Mouse (Mus musculus): ENCODE measurements around the gene Fam185a. TPM values are rescaled to one million over a fixed set of nuclear protein-coding genes. Genes with fewer than 3 reads are reported as not detected.
A peak's percentile ranks its signal among the peaks of the same experiment; 100 is the strongest.

Gene Fam185a
- polyA plus RNA-seq, 1 experiment from 2014 or later = 8.9 TPM

DNA sequence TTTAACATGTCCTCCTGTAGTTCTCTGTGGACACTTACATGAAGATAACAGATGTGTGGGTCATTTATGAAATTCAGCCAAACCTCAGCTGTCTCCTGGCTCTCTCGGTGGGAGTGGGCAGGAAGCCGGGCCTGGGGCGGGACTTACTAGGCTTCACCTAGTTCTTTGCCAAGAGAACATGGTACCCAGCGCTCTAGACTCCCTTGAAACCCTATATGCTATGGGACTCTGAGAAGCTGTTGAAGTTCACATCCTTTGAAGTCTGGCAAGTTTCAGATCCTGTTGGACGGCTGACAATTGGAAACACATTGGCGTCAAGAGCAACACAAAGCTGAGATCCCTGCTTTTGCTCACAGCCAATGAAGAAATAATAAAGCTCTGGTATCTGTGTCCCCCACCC is 71.6 kb downstream of the Fam185a start:
- no peak overlapping the region for H3K4me3 ChIP-seq (ENCODE audit: low read length)
- H3K9me3 ChIP-seq (ENCODE audit: control insufficient read depth, low read length) = no peaks in the 10 kb centered on the region
- ATAC-seq = peak; percentile 52; the same call in 1 of the 2 replicates
- peak overlapping the region; percentile 15; the same call in 1 of the 2 replicates for H3K27ac ChIP-seq (ENCODE audit: low read length)
- H3K4me2 ChIP-seq (ENCODE audit: low read depth, low read length) = no peak overlapping the region
- no peaks in the 10 kb centered on the region for H3K27me3 ChIP-seq (replicated peaks; ENCODE audit: control insufficient read depth, insufficient read depth, low read length)
- no peaks in the 10 kb centered on the region for H3K36me3 ChIP-seq (ENCODE audit: control insufficient read depth, insufficient read depth, low read length)
- WGBS = 66% methylated on average over 6 of the region's 6 CpGs
- H3K4me1 ChIP-seq (ENCODE audit: control insufficient read depth, insufficient read depth, low read length) = 0 out of 2 replicates have a peak, but pooled peaks cover 5% of the 10 kb centered on the region
- H3K9ac ChIP-seq (ENCODE audit: low read depth, low read length) = no peak overlapping the region

DNA sequence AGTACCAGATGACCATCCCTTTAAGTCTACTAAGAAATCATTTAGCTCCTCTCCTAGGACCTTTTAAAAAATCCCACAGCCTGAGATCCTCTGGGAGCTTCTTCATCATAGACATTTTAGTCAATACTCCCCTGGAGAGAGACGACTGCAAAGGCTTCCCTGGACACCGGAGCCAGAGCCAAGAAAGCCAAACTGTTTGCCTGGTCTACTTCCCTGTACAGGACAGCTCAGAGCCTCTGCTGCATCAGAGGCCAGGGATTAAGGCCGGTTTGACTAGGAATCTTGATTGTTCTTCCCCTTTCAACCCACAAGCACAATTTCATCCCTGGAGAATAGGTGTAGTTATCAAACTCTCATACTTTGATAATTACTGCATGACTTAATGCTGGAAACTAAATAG is 72.1 kb downstream of the Fam185a start:
- 0 out of 2 replicates have a peak, but pooled peaks cover 5% of the 10 kb centered on the region for H3K4me1 ChIP-seq (ENCODE audit: control insufficient read depth, insufficient read depth, low read length)
- no peaks in the 10 kb centered on the region for H3K27me3 ChIP-seq (replicated peaks; ENCODE audit: control insufficient read depth, insufficient read depth, low read length)
- H3K36me3 ChIP-seq (ENCODE audit: control insufficient read depth, insufficient read depth, low read length) = no peaks in the 10 kb centered on the region
- peak; percentile 11; the same call in 1 of the 2 replicates for ATAC-seq
- no peaks in the 10 kb centered on the region for H3K9me3 ChIP-seq (ENCODE audit: control insufficient read depth, low read length)
- H3K4me3 ChIP-seq (ENCODE audit: low read length) = no peak overlapping the region
- H3K4me2 ChIP-seq (ENCODE audit: low read depth, low read length) = no peak overlapping the region
- H3K27ac ChIP-seq (ENCODE audit: low read length) = no peak overlapping the region
- H3K9ac ChIP-seq (ENCODE audit: low read depth, low read length) = no peak overlapping the region
- WGBS = 56% methylated on average over 3 of the region's 3 CpGs

DNA sequence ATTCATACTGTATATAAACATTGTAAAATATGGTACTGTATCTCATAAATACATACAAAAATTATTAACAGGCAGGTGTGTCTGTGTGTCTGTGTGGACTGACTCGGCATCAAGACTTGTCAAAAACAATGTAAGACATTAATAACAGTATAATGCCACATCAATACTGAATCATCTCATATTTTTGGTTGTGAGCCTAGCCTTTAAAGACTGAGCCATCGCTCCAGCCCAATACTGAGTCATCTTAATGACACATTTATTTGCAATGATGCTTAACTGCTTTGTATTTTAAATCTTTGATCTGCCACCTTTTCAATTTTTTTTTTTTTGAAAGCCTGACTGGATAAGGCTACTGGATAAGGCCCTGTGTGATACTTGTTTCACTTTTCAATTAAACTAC is 73.7 kb downstream of the Fam185a start:
- 0 out of 2 replicates have a peak, but pooled peaks cover 5% of the 10 kb centered on the region for H3K4me1 ChIP-seq (ENCODE audit: control insufficient read depth, insufficient read depth, low read length)
- H3K27ac ChIP-seq (ENCODE audit: low read length) = no peak overlapping the region
- ATAC-seq = no peak
- H3K4me3 ChIP-seq (ENCODE audit: low read length) = no peak overlapping the region
- H3K9ac ChIP-seq (ENCODE audit: low read depth, low read length) = no peak overlapping the region
- H3K27me3 ChIP-seq (replicated peaks; ENCODE audit: control insufficient read depth, insufficient read depth, low read length) = no peaks in the 10 kb centered on the region
- 86% methylated on average over 2 of the region's 2 CpGs for WGBS
- H3K9me3 ChIP-seq (ENCODE audit: control insufficient read depth, low read length) = no peaks in the 10 kb centered on the region
- no peaks in the 10 kb centered on the region for H3K36me3 ChIP-seq (ENCODE audit: control insufficient read depth, insufficient read depth, low read length)
- H3K4me2 ChIP-seq (ENCODE audit: low read depth, low read length) = no peak overlapping the region

DNA sequence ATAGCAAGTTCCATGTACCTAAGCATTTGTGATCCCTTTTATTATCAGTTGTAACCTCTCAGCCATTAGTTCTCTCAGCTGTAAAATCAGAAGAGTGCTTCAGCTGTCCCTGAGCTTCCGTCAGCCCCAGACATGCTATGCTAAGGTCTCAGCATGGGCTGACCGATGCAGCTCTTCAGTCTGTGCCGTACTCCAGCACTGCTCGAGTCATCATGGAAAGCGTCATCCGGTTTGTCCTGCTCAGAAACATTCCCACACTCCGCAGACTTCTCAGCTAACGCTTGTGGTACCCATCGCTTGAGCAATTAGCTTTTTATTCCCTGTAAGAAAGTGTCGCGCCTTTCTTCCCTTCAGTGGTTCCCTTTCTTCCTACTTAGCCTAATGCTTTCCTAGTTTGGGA is 74.2 kb downstream of the Fam185a start:
- H3K27me3 ChIP-seq (replicated peaks; ENCODE audit: control insufficient read depth, insufficient read depth, low read length) = no peaks in the 10 kb centered on the region
- no peak overlapping the region for H3K9ac ChIP-seq (ENCODE audit: low read depth, low read length)
- H3K4me1 ChIP-seq (ENCODE audit: control insufficient read depth, insufficient read depth, low read length) = 0 out of 2 replicates have a peak, but pooled peaks cover 5% of the 10 kb centered on the region
- H3K36me3 ChIP-seq (ENCODE audit: control insufficient read depth, insufficient read depth, low read length) = no peaks in the 10 kb centered on the region
- H3K4me3 ChIP-seq (ENCODE audit: low read length) = no peak overlapping the region
- ATAC-seq = no peak
- H3K27ac ChIP-seq (ENCODE audit: low read length) = no peak overlapping the region
- WGBS = 71% methylated on average over 11 of the region's 11 CpGs
- no peaks in the 10 kb centered on the region for H3K9me3 ChIP-seq (ENCODE audit: control insufficient read depth, low read length)
- no peak overlapping the region for H3K4me2 ChIP-seq (ENCODE audit: low read depth, low read length)

DNA sequence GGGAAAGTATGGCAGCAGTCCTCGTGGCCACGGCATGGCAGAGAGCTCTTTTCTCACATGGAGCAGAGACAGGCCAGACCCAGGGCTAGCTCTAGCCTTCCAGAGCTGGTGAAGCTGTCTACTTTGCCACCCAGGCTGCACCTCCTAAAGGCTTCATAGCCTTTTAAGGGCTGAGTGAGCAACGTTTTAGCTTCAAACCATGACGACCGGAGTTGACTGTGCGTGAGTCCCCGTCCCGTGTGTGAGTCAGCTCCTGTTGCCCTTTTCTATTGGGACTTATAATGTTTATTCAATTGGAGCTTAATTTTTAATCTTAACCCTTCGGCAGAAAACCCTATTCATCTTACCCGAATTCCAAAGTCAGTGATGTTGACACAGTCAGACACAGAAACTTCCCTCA is 75.4 kb downstream of the Fam185a start:
- Histone ChIP-seq H3K27me3 (replicated peaks; ENCODE audit: control insufficient read depth, insufficient read depth, low read length) (no peaks in the 10 kb centered on the region), H3K4me2 (ENCODE audit: low read depth, low read length) (no peak overlapping the region), H3K36me3 (ENCODE audit: control insufficient read depth, insufficient read depth, low read length) (no peaks in the 10 kb centered on the region), H3K27ac (ENCODE audit: low read length) (no peak overlapping the region), H3K9me3 (ENCODE audit: control insufficient read depth, low read length) (no peaks in the 10 kb centered on the region), H3K4me1 (ENCODE audit: control insufficient read depth, insufficient read depth, low read length) (0 out of 2 replicates have a peak, but pooled peaks cover 5% of the 10 kb centered on the region), H3K4me3 (ENCODE audit: low read length) (no peak overlapping the region), H3K9ac (ENCODE audit: low read depth, low read length) (no peak overlapping the region)
- ATAC-seq = no peak
- WGBS = 60% methylated on average over 10 of the region's 10 CpGs

DNA sequence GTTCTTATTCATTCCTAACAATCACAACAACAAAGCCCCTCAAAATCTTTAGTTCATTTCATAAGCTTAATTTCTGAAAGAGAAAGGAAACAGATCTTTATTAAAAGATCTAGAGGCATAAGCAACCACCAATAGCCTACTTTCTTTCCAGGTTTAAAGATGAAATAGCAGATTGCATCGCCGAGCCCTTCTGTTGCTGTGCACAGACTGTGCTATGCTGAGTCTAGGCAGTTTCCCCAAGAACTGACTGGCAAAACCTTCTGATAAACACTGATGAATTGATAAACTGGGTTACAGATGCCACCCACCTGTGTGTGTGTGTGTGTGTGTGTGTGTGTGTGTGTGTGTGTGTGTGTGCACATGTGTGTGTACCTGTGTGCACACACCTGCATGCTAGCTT is 76.2 kb downstream of the Fam185a start:
- Histone ChIP-seq H3K27ac (ENCODE audit: low read length) (no peak overlapping the region), H3K4me3 (ENCODE audit: low read length) (no peak overlapping the region), H3K4me2 (ENCODE audit: low read depth, low read length) (no peak overlapping the region), H3K4me1 (ENCODE audit: control insufficient read depth, insufficient read depth, low read length) (0 out of 2 replicates have a peak, but pooled peaks cover 5% of the 10 kb centered on the region), H3K27me3 (replicated peaks; ENCODE audit: control insufficient read depth, insufficient read depth, low read length) (no peaks in the 10 kb centered on the region), H3K9ac (ENCODE audit: low read depth, low read length) (no peak overlapping the region), H3K9me3 (ENCODE audit: control insufficient read depth, low read length) (no peaks in the 10 kb centered on the region), H3K36me3 (ENCODE audit: control insufficient read depth, insufficient read depth, low read length) (no peaks in the 10 kb centered on the region)
- WGBS = 60% methylated on average over 2 of the region's 2 CpGs
- ATAC-seq = no peak

DNA sequence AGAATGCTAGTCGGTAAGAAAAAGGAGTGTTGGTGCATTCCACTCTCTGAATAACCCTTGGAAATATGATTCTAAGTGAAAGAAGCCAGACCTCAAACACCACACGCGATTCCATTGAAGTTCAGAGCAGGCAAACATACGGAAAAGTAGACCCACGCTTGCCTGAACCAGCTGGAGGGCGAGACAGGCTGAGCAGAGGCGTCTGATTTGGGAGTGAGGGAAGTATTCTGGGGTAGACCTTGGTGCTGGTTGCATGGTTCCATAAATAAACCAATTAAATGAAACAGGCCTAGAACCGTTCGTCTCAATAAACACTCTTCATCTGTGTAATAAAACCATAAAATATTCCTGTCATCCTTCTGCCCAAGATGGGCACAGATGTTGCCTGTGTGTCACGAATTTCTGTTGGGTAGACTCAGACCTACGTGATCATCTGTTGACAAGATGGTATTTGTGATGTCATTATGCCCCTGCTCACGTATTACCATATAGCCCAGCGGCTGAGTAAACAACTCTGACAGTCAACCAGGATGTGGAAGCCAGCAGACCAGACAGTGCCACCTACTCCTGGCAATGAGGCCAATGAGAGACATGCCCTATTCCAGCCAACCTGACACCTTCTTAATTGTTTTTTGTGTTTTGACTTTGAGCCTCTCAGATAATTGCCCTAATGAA is 78.3 kb downstream of the Fam185a start:
- Histone ChIP-seq H3K27me3 (replicated peaks; ENCODE audit: control insufficient read depth, insufficient read depth, low read length) (no peaks in the 10 kb centered on the region), H3K4me3 (ENCODE audit: low read length) (no peak overlapping the region), H3K4me2 (ENCODE audit: low read depth, low read length) (no peak overlapping the region), H3K4me1 (ENCODE audit: control insufficient read depth, insufficient read depth, low read length) (0 out of 2 replicates have a peak, but pooled peaks cover 5% of the 10 kb centered on the region), H3K36me3 (ENCODE audit: control insufficient read depth, insufficient read depth, low read length) (no peaks in the 10 kb centered on the region), H3K27ac (ENCODE audit: low read length) (no peak overlapping the region), H3K9me3 (ENCODE audit: control insufficient read depth, low read length) (no peaks in the 10 kb centered on the region), H3K9ac (ENCODE audit: low read depth, low read length) (no peak overlapping the region)
- 61% methylated on average over 13 of the region's 13 CpGs for WGBS
- no peak for ATAC-seq

DNA sequence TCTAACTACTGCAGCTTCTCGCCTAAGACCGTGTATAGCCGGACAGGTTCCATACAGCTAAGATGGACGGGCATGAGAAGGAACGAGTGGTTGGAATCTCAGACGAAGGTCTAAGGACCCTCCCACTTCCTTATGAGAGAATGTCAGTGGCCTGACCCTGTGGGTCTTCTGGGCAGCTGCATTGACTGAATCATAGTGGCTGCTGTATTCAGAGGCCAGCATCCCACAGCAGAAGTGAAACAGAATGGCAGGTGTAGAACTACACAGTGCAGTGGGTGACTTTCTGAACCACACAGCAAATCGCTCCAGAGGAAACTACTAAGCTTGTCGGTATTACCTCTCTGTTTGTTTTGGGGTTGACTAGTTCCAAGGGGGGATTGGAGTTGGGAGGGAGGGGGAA is 80.4 kb downstream of the Fam185a start:
- 77% methylated on average over 8 of the region's 8 CpGs for WGBS
- ATAC-seq = no peak
- Histone ChIP-seq H3K9ac (ENCODE audit: low read depth, low read length) (no peak overlapping the region), H3K36me3 (ENCODE audit: control insufficient read depth, insufficient read depth, low read length) (no peaks in the 10 kb centered on the region), H3K27me3 (replicated peaks; ENCODE audit: control insufficient read depth, insufficient read depth, low read length) (no peaks in the 10 kb centered on the region), H3K4me1 (ENCODE audit: control insufficient read depth, insufficient read depth, low read length) (0 out of 2 replicates have a peak, but pooled peaks cover 5% of the 10 kb centered on the region), H3K27ac (ENCODE audit: low read length) (no peak overlapping the region), H3K9me3 (ENCODE audit: control insufficient read depth, low read length) (no peaks in the 10 kb centered on the region), H3K4me2 (ENCODE audit: low read depth, low read length) (no peak overlapping the region), H3K4me3 (ENCODE audit: low read length) (no peak overlapping the region)

DNA sequence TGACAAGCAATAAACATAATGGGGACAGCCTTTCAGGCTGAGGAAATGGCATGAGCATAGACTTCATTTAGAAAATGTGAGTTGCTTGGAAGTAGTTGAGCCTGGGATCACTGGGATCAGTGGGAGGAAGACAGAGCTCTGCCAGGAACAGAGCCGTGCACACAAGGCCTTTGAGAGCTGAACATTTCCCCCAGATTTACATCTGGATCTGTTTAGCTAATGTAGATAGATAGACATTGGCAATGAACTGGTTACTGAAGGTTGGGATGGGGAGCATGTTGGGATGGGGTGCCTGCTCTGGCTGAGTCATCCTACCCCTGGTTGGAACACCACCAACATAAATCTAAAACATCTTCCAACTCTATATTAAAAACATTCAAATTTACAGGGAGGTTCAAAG is 82.1 kb downstream of the Fam185a start:
- H3K27ac ChIP-seq (ENCODE audit: low read length) = no peak overlapping the region
- no peak overlapping the region for H3K9ac ChIP-seq (ENCODE audit: low read depth, low read length)
- no peaks in the 10 kb centered on the region for H3K4me1 ChIP-seq (ENCODE audit: control insufficient read depth, insufficient read depth, low read length)
- H3K36me3 ChIP-seq (ENCODE audit: control insufficient read depth, insufficient read depth, low read length) = no peaks in the 10 kb centered on the region
- no peak for ATAC-seq
- H3K9me3 ChIP-seq (ENCODE audit: control insufficient read depth, low read length) = no peaks in the 10 kb centered on the region
- no peak overlapping the region for H3K4me3 ChIP-seq (ENCODE audit: low read length)
- H3K4me2 ChIP-seq (ENCODE audit: low read depth, low read length) = no peak overlapping the region
- H3K27me3 ChIP-seq (replicated peaks; ENCODE audit: control insufficient read depth, insufficient read depth, low read length) = no peaks in the 10 kb centered on the region
- 65% methylated on average over 1 of the region's 1 CpGs for WGBS

DNA sequence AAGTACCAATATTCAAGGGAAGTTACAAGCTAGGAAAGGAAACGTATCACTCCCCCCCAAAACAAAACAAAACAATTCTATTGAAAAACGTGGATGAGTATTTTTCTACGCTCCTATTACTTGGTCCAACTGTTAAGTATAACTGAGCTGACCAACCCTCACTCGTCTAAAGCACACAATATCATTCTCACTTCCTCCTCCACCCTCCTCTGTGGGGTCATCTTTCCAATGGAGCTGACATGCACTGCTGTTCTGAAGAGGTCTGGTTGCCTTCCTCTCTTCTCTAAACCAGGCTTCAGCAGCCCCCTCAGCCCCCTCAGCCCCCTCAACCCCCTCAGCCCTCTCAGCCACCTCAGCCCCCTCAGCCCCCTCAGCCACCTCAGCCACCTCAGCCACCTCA is 85.0 kb downstream of the Fam185a start:
- WGBS = 74% methylated on average over 4 of the region's 4 CpGs
- Histone ChIP-seq H3K9me3 (ENCODE audit: control insufficient read depth, low read length) (no peaks in the 10 kb centered on the region), H3K4me2 (ENCODE audit: low read depth, low read length) (no peak overlapping the region), H3K9ac (ENCODE audit: low read depth, low read length) (no peak overlapping the region), H3K4me3 (ENCODE audit: low read length) (no peak overlapping the region), H3K36me3 (ENCODE audit: control insufficient read depth, insufficient read depth, low read length) (no peaks in the 10 kb centered on the region), H3K27ac (ENCODE audit: low read length) (no peak overlapping the region), H3K27me3 (replicated peaks; ENCODE audit: control insufficient read depth, insufficient read depth, low read length) (no peaks in the 10 kb centered on the region), H3K4me1 (ENCODE audit: control insufficient read depth, insufficient read depth, low read length) (no peaks in the 10 kb centered on the region)
- no peak for ATAC-seq
